Mouse (Mus musculus): ENCODE results near the gene Clip3. TPM values are rescaled to one million over a fixed set of nuclear protein-coding genes. Genes with fewer than 3 reads are reported as not detected.
A peak's percentile ranks its signal among the peaks of the same experiment; 100 is the strongest.

The Clip3 gene
- polyA plus RNA-seq, 1 experiment from 2014 or later, result 113 TPM

DNA sequence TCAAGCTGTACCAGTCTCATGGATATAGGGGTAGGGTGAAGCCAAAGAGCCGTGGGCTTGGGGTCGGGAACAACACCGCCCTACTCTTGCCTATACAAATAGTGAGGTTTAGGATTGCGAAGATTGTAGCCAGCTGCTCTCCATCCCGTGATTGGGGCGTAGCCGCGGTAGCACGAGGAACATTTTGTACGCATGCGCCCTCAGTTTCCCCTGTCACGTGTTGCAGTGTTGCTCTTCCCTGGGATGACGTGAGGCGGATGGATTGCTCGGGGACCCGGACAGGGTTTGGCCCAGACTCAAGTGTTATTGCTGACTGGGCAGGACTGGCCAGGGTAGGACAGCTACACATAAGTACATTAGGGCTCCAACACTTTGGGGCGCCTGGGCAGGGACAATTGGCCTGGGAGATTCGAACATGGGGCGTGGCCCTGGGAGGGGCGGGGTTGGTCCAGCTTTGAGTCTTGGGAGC, 10.8 kb upstream of the Clip3 start:
- Histone ChIP-seq H3K27ac (replicated peaks) (peak overlapping the region; percentile 97), H3K36me3 (no peaks in the 10 kb centered on the region), H3K9ac (peak overlapping the region; percentile 70), H3K4me1 (replicated peaks) (peaks cover 19% of the 10 kb centered on the region), H3K27me3 (no peaks in the 10 kb centered on the region), H3K4me2 (peak overlapping the region; percentile 94), H3K9me3 (no peaks in the 10 kb centered on the region), H3K4me3 (peak overlapping the region; percentile 76)
- WGBS, result under 1% methylated on average over 20 of the region's 20 CpGs
- ATAC-seq (ENCODE audit: low read depth), result peak; percentile 89

DNA sequence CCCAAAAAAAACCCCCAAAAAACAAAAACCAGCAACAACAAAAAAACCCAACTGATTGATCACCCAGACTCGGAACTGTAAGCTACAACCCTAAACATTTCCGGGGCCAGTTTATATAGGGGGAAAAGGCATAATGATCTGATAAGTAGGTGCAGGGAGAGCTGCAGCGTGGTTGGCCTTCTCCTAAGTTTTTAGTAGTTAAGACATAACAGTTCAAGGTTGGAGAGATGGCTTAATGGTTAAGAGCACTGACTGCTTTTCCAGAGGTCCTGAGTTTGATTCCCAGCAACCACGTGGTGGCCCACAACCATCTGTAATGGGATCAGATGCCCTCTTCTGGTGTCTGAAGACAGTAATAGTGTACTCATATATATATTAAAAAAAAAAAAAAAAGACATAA, 10.0 kb upstream of the Clip3 start:
- WGBS, result 77% methylated on average over 4 of the region's 4 CpGs

DNA sequence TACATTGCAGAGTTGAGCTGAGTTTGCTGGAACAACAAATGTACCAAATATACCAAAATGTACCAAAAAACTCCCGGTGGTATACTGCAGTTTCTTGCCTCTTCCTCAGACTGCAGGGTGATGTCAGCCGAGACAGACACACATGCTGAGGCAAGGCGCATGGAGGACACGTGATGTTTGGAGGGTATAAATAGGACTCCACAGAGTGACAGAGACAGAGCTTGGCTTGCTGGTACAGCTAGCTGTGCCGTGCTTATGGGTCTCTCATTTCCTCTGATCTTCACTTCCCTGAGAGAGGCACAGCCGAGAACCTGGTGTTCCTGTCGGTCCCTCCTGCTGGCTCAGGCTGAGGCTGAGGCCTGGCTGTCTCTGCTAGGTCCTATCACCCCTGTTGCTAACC, 8.8 kb upstream of the Clip3 start:
- Histone ChIP-seq H3K4me1 (replicated peaks) (peaks cover 19% of the 10 kb centered on the region), H3K4me2 (no peak overlapping the region), H3K9me3 (no peaks in the 10 kb centered on the region), H3K36me3 (no peaks in the 10 kb centered on the region), H3K27me3 (no peaks in the 10 kb centered on the region), H3K27ac (replicated peaks) (no peak overlapping the region), H3K9ac (no peak overlapping the region), H3K4me3 (no peak overlapping the region)
- 84% methylated on average over 7 of the region's 7 CpGs for WGBS
- ATAC-seq (ENCODE audit: low read depth), result no peak

More for the DNA sequence above, 10.0 kb upstream of the Clip3 start:
- no peak for ATAC-seq (ENCODE audit: low read depth)
- H3K27ac ChIP-seq (replicated peaks), result no peak overlapping the region
- no peaks in the 10 kb centered on the region for H3K36me3 ChIP-seq
- H3K27me3 ChIP-seq, result no peaks in the 10 kb centered on the region
- peak overlapping the region; percentile 76; the same call in 1 of the 2 replicates for H3K4me3 ChIP-seq
- peaks cover 19% of the 10 kb centered on the region for H3K4me1 ChIP-seq (replicated peaks)
- no peaks in the 10 kb centered on the region for H3K9me3 ChIP-seq
- H3K4me2 ChIP-seq, result 0 out of 2 replicates have a peak overlapping the region, but pooled peaks have one; percentile 94
- H3K9ac ChIP-seq, result no peak overlapping the region

GRCm38 (mm10) chr7:30286701-30287410, 4.7 kb upstream of the Clip3 start:
- H3K27ac ChIP-seq (replicated peaks), result no peak overlapping the region
- no peak for ATAC-seq (ENCODE audit: low read depth)
- WGBS, result 51% methylated on average over 8 of the region's 8 CpGs

GRCm38 (mm10) chr7:30288046-30288445, 3.5 kb upstream of the Clip3 start:
- no peak overlapping the region for H3K27ac ChIP-seq (replicated peaks)
- H3K4me2 ChIP-seq, result no peak overlapping the region
- no peak overlapping the region for H3K4me3 ChIP-seq
- H3K4me1 ChIP-seq (replicated peaks), result peaks cover 31% of the 10 kb centered on the region
- ATAC-seq (ENCODE audit: low read depth), result no peak
- no peaks in the 10 kb centered on the region for H3K27me3 ChIP-seq
- no peaks in the 10 kb centered on the region for H3K9me3 ChIP-seq
- WGBS, result 71% methylated on average over 6 of the region's 6 CpGs
- no peak overlapping the region for H3K9ac ChIP-seq
- no peaks in the 10 kb centered on the region for H3K36me3 ChIP-seq

More at GRCm38 (mm10) chr7:30286701-30287410, 4.7 kb upstream of the Clip3 start:
- Histone ChIP-seq H3K4me3 (no peak overlapping the region), H3K9me3 (no peaks in the 10 kb centered on the region), H3K36me3 (no peaks in the 10 kb centered on the region), H3K4me2 (no peak overlapping the region), H3K9ac (no peak overlapping the region), H3K27me3 (no peaks in the 10 kb centered on the region), H3K4me1 (replicated peaks) (peaks cover 20% of the 10 kb centered on the region)

DNA sequence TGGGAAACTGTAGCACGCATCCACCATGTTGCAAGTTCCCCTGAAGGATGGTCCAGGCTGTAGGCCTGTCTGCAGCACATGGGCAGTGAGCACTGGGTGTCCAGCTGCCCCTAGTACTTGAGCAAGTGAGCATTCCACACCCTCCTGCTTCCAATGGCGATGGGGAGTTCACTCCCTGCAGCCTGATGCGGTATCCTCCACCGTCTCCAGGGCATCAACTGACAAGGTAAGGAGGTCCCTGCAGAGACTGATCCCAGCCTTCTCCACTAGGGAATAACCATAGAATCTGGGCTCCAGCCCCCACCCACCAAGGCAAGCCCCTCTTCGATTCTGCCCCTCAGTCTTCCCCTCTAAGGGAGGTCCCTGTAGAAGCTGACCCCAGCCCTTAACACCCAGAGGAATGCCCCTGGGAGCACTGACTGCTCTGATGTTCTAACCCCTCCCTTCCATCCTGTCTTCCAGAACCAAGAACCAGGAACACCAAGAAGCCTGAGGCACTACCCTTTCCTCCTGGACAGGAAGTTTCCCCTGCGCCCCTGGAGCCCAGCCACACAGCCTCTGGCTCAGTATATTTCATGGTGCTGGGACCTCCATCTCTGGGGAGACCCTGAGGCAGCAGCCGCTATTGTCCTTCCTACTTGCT, 2.3 kb upstream of the Clip3 start:
- no peak overlapping the region for H3K4me3 ChIP-seq
- no peaks in the 10 kb centered on the region for H3K9me3 ChIP-seq
- H3K27me3 ChIP-seq, result no peaks in the 10 kb centered on the region
- H3K4me2 ChIP-seq, result no peak overlapping the region
- H3K36me3 ChIP-seq, result peaks cover 9% of the 10 kb centered on the region; the same call in 1 of the 2 replicates
- no peak overlapping the region for H3K27ac ChIP-seq (replicated peaks)
- H3K4me1 ChIP-seq (replicated peaks), result peaks cover 41% of the 10 kb centered on the region
- ATAC-seq (ENCODE audit: low read depth), result no peak
- WGBS, result 71% methylated on average over 7 of the region's 7 CpGs
- H3K9ac ChIP-seq, result no peak overlapping the region

- WGBS, result 49% methylated on average over 10 of the region's 10 CpGs
- Histone ChIP-seq H3K27ac (replicated peaks) (no peak overlapping the region), H3K4me2 (no peak overlapping the region), H3K9ac (no peak overlapping the region), H3K4me1 (replicated peaks) (peaks cover 47% of the 10 kb centered on the region), H3K36me3 (peaks cover 15% of the 10 kb centered on the region), H3K27me3 (no peaks in the 10 kb centered on the region), H3K4me3 (no peak overlapping the region), H3K9me3 (no peaks in the 10 kb centered on the region)
- ATAC-seq (ENCODE audit: low read depth), result peak; percentile 15; the same call in 1 of the 2 replicates
These were observed 1.7 kb upstream of the Clip3 start for GRCm38 (mm10) chr7:30289714-30290399.

GRCm38 (mm10) chr7:30293795-30294194, 2.3 kb downstream of the Clip3 start:
- Histone ChIP-seq H3K4me2 (peak overlapping the region; percentile 22; the same call in 1 of the 2 replicates), H3K27ac (replicated peaks) (no peak overlapping the region), H3K4me3 (no peak overlapping the region), H3K9me3 (no peaks in the 10 kb centered on the region), H3K9ac (0 out of 2 replicates have a peak overlapping the region, but pooled peaks have one; percentile 14), H3K27me3 (no peaks in the 10 kb centered on the region), H3K36me3 (peaks cover 55% of the 10 kb centered on the region), H3K4me1 (replicated peaks) (peaks cover 52% of the 10 kb centered on the region)
- ATAC-seq (ENCODE audit: low read depth), result no peak
- WGBS, result 85% methylated on average over 13 of the region's 13 CpGs

- Histone ChIP-seq H3K36me3 (peaks cover 60% of the 10 kb centered on the region), H3K9me3 (no peaks in the 10 kb centered on the region)
- ATAC-seq (ENCODE audit: low read depth), result no peak
These were observed 2.8 kb downstream of the Clip3 start for GRCm38 (mm10) chr7:30294296-30294695.

DNA sequence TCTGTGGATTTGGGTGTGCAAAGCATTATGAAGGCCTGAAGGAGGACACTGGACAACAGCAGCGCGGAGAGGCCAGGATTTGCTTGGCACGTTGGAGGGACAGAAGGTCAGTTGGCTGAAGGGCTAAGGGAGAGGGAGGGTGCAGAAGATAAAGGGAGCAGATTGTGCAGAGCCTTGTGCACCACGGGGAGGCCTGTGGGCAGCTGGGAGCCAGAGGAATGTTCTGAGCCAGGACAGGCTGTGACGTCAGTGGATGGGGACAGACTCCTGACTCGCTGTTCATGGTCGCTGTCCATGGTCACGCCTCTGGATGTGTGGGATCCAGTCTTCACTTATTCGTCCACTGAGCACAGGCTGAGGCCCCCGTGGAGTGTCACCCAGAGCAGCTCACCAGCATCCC, 3.6 kb downstream of the Clip3 start:
- Histone ChIP-seq H3K4me3 (no peak overlapping the region), H3K36me3 (peaks cover 68% of the 10 kb centered on the region), H3K4me2 (no peak overlapping the region), H3K9me3 (no peaks in the 10 kb centered on the region), H3K9ac (peak overlapping the region; percentile 0; the same call in 1 of the 2 replicates), H3K27ac (replicated peaks) (no peak overlapping the region), H3K4me1 (replicated peaks) (peaks cover 42% of the 10 kb centered on the region), H3K27me3 (no peaks in the 10 kb centered on the region)
- 74% methylated on average over 10 of the region's 10 CpGs for WGBS
- no peak for ATAC-seq (ENCODE audit: low read depth)

More at GRCm38 (mm10) chr7:30294296-30294695, 2.8 kb downstream of the Clip3 start:
- H3K4me2 ChIP-seq, result no peak overlapping the region
- H3K27ac ChIP-seq (replicated peaks), result no peak overlapping the region
- WGBS, result 89% methylated on average over 5 of the region's 5 CpGs
- peaks cover 51% of the 10 kb centered on the region for H3K4me1 ChIP-seq (replicated peaks)
- no peaks in the 10 kb centered on the region for H3K27me3 ChIP-seq
- H3K9ac ChIP-seq, result 0 out of 2 replicates have a peak overlapping the region, but pooled peaks have one; percentile 14
- H3K4me3 ChIP-seq, result no peak overlapping the region

DNA sequence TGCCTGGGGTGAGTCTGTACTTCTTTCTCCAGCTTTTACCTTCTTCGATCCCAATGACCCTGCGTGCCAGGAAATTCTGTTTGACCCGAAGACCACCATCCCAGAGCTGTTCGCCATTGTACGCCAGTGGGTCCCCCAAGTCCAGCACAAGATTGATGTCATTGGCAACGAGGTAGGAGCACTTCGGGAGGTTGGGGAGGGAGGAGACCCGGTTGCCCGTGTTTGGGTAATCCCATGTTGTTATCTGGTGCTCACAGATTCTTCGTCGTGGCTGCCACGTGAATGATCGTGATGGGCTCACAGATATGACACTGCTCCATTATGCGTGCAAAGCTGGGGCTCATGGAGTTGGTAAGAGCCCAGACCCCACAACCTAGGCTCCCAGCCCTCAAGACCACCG, 5.3 kb downstream of the Clip3 start:
- Histone ChIP-seq H3K4me3 (no peak overlapping the region), H3K36me3 (peaks cover 82% of the 10 kb centered on the region), H3K9me3 (no peaks in the 10 kb centered on the region), H3K27me3 (no peaks in the 10 kb centered on the region), H3K4me1 (replicated peaks) (peaks cover 32% of the 10 kb centered on the region), H3K9ac (no peak overlapping the region), H3K4me2 (no peak overlapping the region), H3K27ac (replicated peaks) (no peak overlapping the region)
- ATAC-seq (ENCODE audit: low read depth), result no peak
- 94% methylated on average over 15 of the region's 15 CpGs for WGBS

GRCm38 (mm10) chr7:30297266-30297665, 5.7 kb downstream of the Clip3 start:
- H3K4me3 ChIP-seq, result no peak overlapping the region
- peaks cover 29% of the 10 kb centered on the region for H3K4me1 ChIP-seq (replicated peaks)
- WGBS, result 87% methylated on average over 16 of the region's 16 CpGs
- no peaks in the 10 kb centered on the region for H3K27me3 ChIP-seq
- no peak for ATAC-seq (ENCODE audit: low read depth)
- H3K9ac ChIP-seq, result no peak overlapping the region
- no peaks in the 10 kb centered on the region for H3K9me3 ChIP-seq
- H3K27ac ChIP-seq (replicated peaks), result no peak overlapping the region
- H3K36me3 ChIP-seq, result peaks cover 87% of the 10 kb centered on the region
- H3K4me2 ChIP-seq, result no peak overlapping the region

Measured in neural tube, embryonic 13.5 days (tissue).